Mouse (Mus musculus) megakaryocyte progenitor cell, adult 5-6 weeks (primary cell): ENCODE results near the gene Dpp8. TPM values are rescaled to one million over a fixed set of nuclear protein-coding genes. Genes with fewer than 3 reads are reported as not detected.
"Not testable (repeated sequence)": the region's sequence is repeated elsewhere in the genome, so short reads cannot be mapped to it uniquely, and the experiment has no call there.

ENCODE experiments used
- ATAC-seq: replicated peaks from 2 replicates; pipeline ENCODE4 v1.8.0; 2016; ENCODE audit warnings: mild to moderate bottlenecking, moderate TSS enrichment, inconsistent platforms; ENCODE audit not compliant: poor library complexity
- total RNA-seq, 2 experiments: library from RNA; stranded (forward) in 1 of 2; stranded (reverse) in 1 of 2; fragments of 157-497, 149-512 nt in 1 of 2; fragments of 200-1000 nt in 1 of 2; gene quantifications; 2 replicates each; pipeline versions ENCODE4 v1.2.3 to v1.2.4; 2015 to 2017

The Dpp8 gene
- total RNA-seq (2015) (74.2 and 77.9 TPM in 2 replicates), total RNA-seq (2017) (86.9 and 102 TPM in 2 replicates)

GRCm38 (mm10) chr9:65032269-65033108 is at the start of gene Dpp8:
TSS of gene Dpp8 (plus strand) at chr9:65032414.
- ATAC-seq, result peak; percentile 98

DNA sequence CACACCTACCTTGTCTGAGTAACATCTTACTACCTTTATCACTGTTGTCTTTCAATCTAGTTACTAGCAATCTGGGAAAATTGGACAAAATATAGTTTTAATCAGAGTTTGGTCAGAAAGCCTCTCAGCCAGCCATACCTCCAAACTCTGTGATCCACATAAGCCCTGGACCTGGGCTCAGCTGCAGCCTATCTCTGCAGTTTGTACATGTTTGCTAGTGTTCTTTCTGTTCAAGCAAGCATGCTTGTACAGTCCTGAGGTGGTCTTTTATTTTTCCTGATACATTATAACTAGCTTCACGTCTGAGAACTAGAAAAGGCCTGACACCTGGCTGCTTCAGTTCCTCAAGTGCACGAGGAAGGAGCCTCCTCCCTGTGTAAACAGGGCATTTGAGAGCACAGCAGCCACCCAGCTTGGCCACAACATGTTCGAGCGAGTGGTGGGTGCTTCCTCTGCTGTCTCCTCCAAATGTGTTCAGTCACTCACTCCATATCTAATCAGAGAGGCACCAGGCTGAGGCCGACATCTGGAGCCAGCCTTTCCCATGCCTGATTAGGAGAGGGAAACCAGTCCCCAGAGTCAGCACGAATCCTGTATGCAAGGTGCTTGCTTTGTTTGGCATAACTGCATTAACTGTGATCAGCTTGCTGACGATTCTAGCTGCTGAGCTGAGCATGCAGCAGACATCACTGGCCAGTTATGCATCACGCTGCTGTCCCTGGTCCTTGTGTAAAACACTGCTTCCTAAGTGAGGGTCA is 47.0 kb upstream of the Dpp8 start:
- ATAC-seq, result peak; percentile 95

- ATAC-seq, result no peak
Observed at GRCm38 (mm10) chr9:64985807-64986206, 46.4 kb upstream of the Dpp8 start.

- ATAC-seq, result no peak
Observed at GRCm38 (mm10) chr9:64987651-64988050, 44.6 kb upstream of the Dpp8 start.

- ATAC-seq, result no peak
Observed at GRCm38 (mm10) chr9:64988443-64988842, 43.8 kb upstream of the Dpp8 start.

GRCm38 (mm10) chr9:64990291-64990690 is 41.9 kb upstream of the Dpp8 start:
- no peak for ATAC-seq

DNA sequence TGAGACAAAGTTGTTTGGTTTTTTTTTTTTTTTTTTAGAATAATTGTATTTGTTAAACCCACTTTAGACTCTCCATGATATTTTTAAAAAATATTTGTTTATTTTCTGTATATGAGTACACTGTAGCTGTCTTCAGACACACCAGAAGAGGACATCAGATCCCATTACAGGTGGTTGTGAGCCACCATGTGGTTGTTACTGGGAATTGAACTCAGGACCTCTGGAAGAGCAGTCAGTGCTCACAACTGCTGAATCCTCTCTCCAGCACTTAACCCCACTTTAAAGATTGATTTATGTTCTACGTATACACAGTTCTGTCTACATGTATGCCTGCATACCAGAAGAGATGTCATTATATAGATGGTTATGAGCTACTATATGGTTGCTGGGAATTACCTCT is 36.8 kb upstream of the Dpp8 start:
- not testable (repeated sequence) for ATAC-seq

GRCm38 (mm10) chr9:65001481-65001880 is 30.7 kb upstream of the Dpp8 start:
- no peak for ATAC-seq

DNA sequence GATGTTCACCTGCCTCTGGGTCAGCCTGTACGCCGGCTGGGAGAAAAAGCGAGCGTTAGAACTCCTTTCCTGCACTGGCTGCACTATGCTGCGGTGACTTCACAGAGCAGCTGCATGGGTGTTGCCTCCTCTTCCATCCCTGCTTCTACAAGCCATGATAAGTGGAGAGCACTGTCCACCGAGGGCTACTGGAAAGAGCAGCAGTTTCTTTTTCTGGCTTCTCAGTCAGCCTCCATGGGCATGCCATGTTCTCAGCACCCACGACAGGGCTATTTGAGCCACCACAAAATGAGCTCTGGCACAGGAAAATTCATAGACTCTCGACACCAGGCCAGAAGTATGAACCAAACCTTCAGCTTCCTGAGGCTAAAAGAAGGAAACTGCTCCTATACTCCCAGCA is 26.5 kb upstream of the Dpp8 start:
- no peak for ATAC-seq

DNA sequence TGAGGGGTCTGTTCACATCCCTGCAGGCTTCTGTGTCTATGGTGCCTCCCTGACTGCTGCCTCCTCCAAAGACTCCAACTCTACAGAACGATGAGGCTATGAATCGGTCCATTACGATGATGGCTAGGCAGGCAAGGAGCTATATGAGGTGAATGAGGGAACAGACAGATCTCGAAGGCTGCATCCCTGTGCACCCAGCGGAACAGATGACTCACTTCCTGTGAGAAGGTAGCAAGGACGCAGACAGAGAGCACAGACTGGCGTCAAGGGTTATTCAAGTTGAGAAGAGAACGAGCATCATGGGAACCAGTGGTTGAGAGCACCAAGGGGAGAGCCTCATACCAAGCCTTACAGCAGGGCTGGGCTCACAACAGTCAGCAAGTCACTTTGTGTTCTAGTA is 21.6 kb upstream of the Dpp8 start:
- ATAC-seq, result no peak

DNA sequence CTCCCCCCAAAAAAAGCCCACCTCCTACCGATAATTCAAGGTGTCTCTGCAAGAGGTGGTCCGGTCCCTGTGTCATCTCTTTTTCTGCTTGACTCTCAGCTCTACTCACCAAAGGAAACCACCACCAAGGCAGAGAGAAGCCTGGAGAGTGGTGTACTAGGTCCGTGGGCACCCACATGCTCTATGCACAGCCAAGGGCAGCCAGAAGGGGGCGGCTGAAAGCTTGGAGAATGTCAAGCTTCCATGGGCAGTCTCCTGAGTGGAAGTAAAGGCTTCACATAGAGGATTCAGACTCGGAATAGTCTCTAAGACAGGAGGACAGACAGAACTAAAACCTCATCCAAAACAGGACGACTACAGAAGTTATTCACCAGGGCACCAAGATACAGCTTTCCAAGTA is 20.9 kb upstream of the Dpp8 start:
- 0 out of 2 replicates have a peak, but pooled peaks have one; percentile 52 for ATAC-seq

GRCm38 (mm10) chr9:65015461-65016222 is 16.6 kb upstream of the Dpp8 start:
- ATAC-seq, result no peak

DNA sequence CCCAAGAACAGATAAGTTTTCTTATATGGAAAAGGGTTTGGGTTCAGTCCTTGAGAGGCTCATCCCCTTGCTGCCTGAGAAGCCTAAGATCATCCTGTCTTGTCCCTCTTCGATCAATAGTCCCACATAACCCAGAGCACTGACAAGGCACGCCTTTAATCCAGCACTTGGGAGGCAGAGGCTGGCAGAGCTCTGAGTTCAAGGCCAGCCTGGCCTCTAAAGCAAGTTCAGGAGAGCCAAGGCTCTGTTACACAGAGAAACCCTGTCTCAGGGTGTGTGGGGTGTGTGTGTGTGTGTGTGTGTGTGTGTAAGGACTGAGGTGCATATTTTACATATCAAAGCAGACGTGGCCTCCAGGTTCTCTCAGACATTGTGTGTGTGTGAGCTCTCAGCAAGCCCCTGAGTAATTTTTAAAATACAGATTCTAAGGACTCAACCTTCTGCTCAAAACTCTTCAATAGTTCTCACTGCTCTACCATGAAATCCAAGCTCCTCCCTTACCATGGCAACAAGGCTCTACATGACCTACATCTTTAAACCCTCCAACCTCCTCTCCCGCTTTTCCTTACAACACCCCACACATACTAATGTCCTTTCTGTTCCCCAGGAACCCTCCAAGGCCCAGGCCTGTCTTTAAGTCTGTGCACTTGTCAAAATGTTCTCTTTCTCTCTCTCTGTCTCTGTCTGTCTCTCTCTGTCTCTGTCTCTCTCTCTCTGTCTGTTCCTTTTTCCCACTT is 15.8 kb upstream of the Dpp8 start:
- no peak for ATAC-seq

DNA sequence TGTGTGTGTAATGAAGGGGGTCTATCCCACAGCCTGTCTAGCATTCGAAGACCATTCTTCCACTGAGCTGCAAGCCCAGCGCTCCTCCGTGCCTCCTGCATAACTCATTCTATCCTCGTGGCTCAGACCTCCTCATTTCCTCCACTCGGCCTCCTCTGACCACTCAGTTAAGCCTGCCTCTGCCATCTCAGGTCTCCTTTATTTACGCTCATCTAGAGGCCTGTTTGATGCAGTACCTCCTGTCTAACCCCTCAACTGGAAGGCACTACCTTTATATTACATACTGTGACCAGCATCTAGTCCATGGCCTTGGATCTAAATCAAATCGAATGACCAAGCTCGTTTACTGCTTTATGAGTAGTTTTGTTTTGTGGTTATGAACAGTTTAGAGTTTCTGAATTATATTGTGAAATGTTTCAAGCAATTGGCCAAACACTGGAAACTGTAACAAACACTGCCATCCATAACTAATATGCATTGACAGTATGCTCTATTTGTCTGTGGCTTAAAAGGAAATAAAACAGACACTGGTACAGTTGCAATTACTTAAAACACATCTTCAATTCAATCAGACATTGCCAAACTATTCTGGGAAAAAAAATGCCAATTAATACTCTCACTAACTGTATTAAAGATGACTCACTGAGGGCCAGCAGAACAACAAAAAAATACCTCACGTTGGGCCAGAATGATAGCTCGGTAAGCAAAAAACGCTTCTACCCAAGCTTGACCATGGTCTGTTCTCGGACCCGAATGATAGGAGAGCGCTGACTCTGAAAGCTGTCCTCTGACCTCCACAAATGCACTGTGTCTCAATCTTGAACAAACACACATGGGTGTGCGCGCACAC is 15.0 kb upstream of the Dpp8 start:
- no peak for ATAC-seq

GRCm38 (mm10) chr9:65017896-65018295 is 14.3 kb upstream of the Dpp8 start:
- no peak for ATAC-seq

DNA sequence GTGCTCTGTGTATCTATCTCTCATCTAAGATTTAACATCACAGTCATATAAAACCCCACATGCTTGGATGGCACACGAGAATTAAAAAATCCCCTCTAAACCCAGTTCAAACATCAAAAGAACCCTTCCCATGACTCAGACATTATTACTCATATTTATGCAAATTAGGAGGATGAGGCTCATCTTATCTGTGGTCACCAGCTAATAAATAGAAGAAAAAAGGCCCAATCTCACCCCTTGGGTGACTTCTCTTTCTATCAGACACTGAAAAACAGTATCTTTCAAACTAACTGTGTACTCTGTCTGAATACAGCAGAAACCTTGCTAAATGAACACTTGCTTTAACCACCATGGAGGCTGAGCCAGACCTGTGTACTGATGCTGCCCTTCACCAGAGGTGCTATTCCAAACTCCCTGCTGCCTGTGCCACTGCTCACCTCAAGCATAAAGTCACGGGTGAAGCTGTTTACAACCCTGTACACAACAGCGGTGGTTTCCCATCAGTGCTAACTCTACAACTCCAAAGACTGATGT is 13.6 kb upstream of the Dpp8 start:
- peak; percentile 43 for ATAC-seq

- ATAC-seq, result no peak
Observed at GRCm38 (mm10) chr9:65019146-65019545, 13.1 kb upstream of the Dpp8 start.

- ATAC-seq, result no peak
Observed at GRCm38 (mm10) chr9:65020128-65020527, 12.1 kb upstream of the Dpp8 start.
